Mouse (Mus musculus) embryonic fibroblast, embryonic 13.5 days (primary cell): ENCODE results near the gene Smad3.

Source experiments
- CTCF ChIP-seq: IDR thresholded peaks from 2 replicates; pipeline ENCODE4 v1.5.1; 2011; ENCODE audit warnings: mild to moderate bottlenecking, control low read depth, low read length, moderate library complexity, borderline replicate concordance; ENCODE audit not compliant: insufficient read depth
- POLR2A ChIP-seq: IDR thresholded peaks from 2 replicates; pipeline ENCODE4 v1.6.1; 2011; ENCODE audit warnings: low read depth, mild to moderate bottlenecking, control low read depth, low read length, moderate library complexity

GRCm38 (mm10) chr9:63752576-63752975 lies 5.2 kb downstream of the Smad3 start:
- TF ChIP-seq POLR2A = no peak
- no peak for TF ChIP-seq CTCF
